Mouse (Mus musculus): ENCODE measurements around the gene Nfatc2ip. TPM values are rescaled to one million over a fixed set of nuclear protein-coding genes. Genes with fewer than 3 reads are reported as not detected.
A peak's percentile ranks its signal among the peaks of the same experiment; 100 is the strongest.

Gene Nfatc2ip
- 4.4 and 5.5 TPM in 2 replicates for polyA plus RNA-seq (2014; fragmentation: Nextera tagmentation; extraction: Ambion mirVana)

DNA sequence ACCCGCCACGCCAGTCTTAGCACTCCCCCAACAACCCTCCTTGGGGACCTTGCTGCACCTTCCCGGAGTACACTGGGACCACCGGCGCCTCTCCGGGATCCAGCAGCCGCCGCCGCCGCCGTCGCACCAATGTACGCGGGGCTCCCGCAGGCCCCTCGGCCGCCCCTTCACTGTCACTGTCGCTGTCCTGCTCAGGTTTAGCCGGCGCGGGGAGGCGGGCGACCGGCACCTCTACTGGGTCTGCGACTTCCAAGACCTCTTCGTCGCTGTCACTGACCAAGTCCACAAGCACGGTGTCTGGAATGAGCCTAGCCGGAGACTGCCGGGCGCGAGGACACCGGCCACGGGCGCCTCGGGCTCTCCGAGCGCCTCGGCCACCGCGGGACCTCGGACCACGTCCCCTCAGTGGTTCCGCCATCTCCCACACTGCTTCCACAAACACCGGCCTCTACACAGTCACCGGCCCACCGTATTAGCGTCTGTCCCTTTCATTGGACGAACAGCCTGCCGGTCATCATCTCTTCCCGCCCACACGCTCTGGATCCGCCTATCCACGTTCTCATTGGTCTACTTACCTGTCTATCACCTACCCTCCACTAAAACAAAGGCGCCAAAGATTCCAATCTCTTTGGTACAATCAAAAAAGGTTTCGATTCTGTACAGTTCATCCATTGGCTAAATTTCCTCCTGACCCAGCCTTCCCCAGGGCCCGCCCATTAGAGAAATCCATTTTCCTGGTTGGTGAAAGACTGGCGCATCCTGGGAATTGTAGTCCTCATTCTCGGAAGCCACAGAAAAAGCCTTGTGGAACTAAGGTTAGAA is at the start of gene Nfatc2ip:
TSS of gene Nfatc2ip (minus strand) at position 440 of the 822 bp plus-strand sequence.
- no peaks in the 10 kb centered on the region for H3K36me3 ChIP-seq (ENCODE audit: control insufficient read depth, insufficient read depth, low read length)
- peak within 1 kb of the TSS; percentile 89 for H3K4me3 ChIP-seq (ENCODE audit: low read depth, low read length)
- peaks cover 4% of the 10 kb centered on the region; the same call in 1 of the 2 replicates for H3K4me1 ChIP-seq (ENCODE audit: control insufficient read depth, insufficient read depth, low read length)
- DNase-seq (ENCODE audit: low spot score) (peak; percentile 96), ATAC-seq (ENCODE audit: insufficient read depth, low FRiP score, low TSS enrichment) (peak; percentile 100)
- H3K27me3 ChIP-seq (ENCODE audit: control insufficient read depth, insufficient read depth, low read length) = no peaks in the 10 kb centered on the region; the same call in 1 of the 2 replicates
- H3K9ac ChIP-seq (ENCODE audit: low read length) = peak within 1 kb of the TSS; percentile 72
- no peaks in the 10 kb centered on the region for H3K9me3 ChIP-seq (ENCODE audit: control insufficient read depth, low read length)
- 0 out of 2 replicates have a peak within 1 kb of the TSS, but pooled peaks have one; percentile 39 for H3K27ac ChIP-seq (ENCODE audit: low read depth, low read length)
- WGBS = under 1% methylated on average over 59 of the region's 59 CpGs
- H3K4me2 ChIP-seq (ENCODE audit: low read depth) = peak within 1 kb of the TSS; percentile 76

DNA sequence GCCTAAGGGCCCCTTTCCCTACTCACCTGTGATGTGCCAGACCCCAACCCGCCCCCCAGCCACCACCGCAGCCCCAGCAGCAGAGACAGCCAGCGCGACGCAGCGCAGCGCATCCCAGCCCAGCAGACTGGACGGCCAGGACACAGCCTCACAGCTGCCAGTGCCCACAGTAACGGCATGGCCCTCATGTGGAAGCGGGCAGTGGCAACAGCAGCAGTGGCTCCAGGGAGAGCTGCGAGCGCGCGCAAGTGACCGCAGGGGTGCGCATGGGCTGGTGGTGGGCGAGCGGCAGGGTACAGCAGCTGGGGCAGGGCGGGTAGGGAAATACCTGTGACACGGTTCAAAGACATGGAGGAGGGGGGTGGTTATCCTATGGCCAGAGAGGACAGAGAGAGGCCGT is 49.7 kb upstream of the Nfatc2ip start:
- DNase-seq (ENCODE audit: low spot score) (no peak), ATAC-seq (ENCODE audit: insufficient read depth, low FRiP score, low TSS enrichment) (no peak)
- WGBS = 94% methylated on average over 20 of the region's 21 CpGs
- Histone ChIP-seq H3K27me3 (ENCODE audit: control insufficient read depth, insufficient read depth, low read length) (no peaks in the 10 kb centered on the region), H3K27ac (ENCODE audit: low read depth, low read length) (no peak overlapping the region), H3K9me3 (ENCODE audit: control insufficient read depth, low read length) (no peaks in the 10 kb centered on the region), H3K4me3 (ENCODE audit: low read depth, low read length) (no peak overlapping the region), H3K36me3 (ENCODE audit: control insufficient read depth, insufficient read depth, low read length) (peaks cover 4% of the 10 kb centered on the region; the same call in 1 of the 2 replicates), H3K9ac (ENCODE audit: low read length) (no peak overlapping the region; the same call in 1 of the 2 replicates), H3K4me1 (ENCODE audit: control insufficient read depth, insufficient read depth, low read length) (no peaks in the 10 kb centered on the region), H3K4me2 (ENCODE audit: low read depth) (no peak overlapping the region)

DNA sequence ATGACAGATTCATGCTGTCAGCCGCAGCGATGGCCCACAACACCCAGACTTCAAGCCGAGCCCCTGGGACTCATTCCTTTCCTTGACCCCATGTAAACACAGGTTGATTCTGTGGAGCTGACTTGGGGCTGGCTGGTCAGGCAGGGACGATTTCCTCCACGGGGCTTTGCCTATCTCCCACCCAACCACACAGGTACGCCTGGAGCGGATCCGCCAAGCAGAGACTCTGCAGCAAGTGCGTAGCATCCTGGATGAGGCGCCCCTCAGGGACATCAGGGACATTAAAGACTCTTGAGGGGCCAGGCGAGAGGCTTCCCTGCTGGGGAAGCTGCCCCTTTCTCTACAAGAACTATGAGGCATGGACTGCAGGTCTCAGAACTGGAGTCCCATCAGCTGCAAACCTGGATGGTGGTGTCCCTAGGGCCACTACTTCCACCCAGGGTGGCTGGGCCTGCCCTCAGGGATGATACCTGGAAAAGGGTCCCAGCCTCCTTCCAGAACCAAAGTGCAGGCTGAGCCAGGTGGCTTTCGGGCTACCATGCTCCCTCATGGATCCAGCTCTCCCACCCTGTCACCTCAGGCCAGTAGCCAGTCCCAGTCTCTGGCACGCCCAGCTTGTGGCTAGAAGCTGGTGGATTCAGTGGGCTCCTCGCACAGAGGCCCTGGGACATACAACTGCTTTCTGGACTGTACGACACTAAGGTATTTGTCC is 48.7 kb upstream of the Nfatc2ip start:
- Histone ChIP-seq H3K36me3 (ENCODE audit: control insufficient read depth, insufficient read depth, low read length) (peaks cover 4% of the 10 kb centered on the region; the same call in 1 of the 2 replicates), H3K9ac (ENCODE audit: low read length) (no peak overlapping the region), H3K27ac (ENCODE audit: low read depth, low read length) (no peak overlapping the region), H3K4me3 (ENCODE audit: low read depth, low read length) (no peak overlapping the region), H3K9me3 (ENCODE audit: control insufficient read depth, low read length) (no peaks in the 10 kb centered on the region), H3K4me2 (ENCODE audit: low read depth) (no peak overlapping the region), H3K27me3 (ENCODE audit: control insufficient read depth, insufficient read depth, low read length) (no peaks in the 10 kb centered on the region), H3K4me1 (ENCODE audit: control insufficient read depth, insufficient read depth, low read length) (no peaks in the 10 kb centered on the region)
- DNase-seq (ENCODE audit: low spot score) (no peak), ATAC-seq (ENCODE audit: insufficient read depth, low FRiP score, low TSS enrichment) (no peak)
- WGBS = 91% methylated on average over 15 of the region's 15 CpGs

DNA sequence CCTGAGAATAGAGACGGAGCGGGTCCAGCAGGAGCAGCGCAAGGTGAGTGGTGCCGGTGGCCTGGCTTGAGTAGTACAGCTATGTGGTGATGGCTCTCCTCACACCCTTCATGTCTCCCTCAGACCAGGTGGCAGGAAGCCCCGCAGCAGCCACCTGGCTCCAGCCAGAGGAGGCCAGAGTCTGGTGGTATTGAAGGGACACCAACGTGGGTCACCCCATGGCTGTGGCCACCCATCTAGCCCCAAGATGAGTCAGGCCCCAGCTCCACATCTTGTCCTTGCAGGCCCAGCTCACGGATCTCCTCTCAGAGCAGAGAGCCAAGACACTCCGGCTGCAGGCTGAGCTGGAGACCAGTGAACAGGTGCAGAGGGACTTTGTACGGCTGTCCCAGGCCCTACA is 48.0 kb upstream of the Nfatc2ip start:
- Histone ChIP-seq H3K9me3 (ENCODE audit: control insufficient read depth, low read length) (no peaks in the 10 kb centered on the region), H3K27ac (ENCODE audit: low read depth, low read length) (no peak overlapping the region), H3K4me3 (ENCODE audit: low read depth, low read length) (no peak overlapping the region), H3K27me3 (ENCODE audit: control insufficient read depth, insufficient read depth, low read length) (no peaks in the 10 kb centered on the region), H3K9ac (ENCODE audit: low read length) (no peak overlapping the region), H3K4me2 (ENCODE audit: low read depth) (no peak overlapping the region), H3K4me1 (ENCODE audit: control insufficient read depth, insufficient read depth, low read length) (no peaks in the 10 kb centered on the region), H3K36me3 (ENCODE audit: control insufficient read depth, insufficient read depth, low read length) (peaks cover 4% of the 10 kb centered on the region; the same call in 1 of the 2 replicates)
- WGBS = 86% methylated on average over 9 of the region's 9 CpGs
- ATAC-seq (ENCODE audit: insufficient read depth, low FRiP score, low TSS enrichment) (no peak), DNase-seq (ENCODE audit: low spot score) (no peak)

DNA sequence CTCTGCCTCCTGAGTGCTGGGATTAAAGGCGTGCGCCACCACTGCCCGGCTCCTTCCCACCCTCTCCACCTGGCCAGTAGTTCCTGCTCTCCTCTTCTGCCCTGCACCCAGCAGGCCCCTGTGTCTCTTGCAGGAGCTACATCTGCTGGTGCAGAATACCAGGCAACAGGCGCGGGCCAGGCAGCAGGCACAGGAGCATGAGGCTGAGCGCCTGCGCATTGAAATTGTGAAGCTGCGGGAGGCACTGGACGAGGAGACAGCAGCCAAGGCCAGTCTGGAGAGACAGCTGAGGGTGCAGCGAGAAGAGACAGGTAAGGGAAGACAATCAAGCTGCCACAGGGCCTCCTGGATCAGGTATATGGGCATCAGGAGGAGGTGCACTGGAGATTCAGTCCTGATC is 47.5 kb upstream of the Nfatc2ip start:
- Histone ChIP-seq H3K4me2 (ENCODE audit: low read depth) (no peak overlapping the region), H3K36me3 (ENCODE audit: control insufficient read depth, insufficient read depth, low read length) (peaks cover 4% of the 10 kb centered on the region; the same call in 1 of the 2 replicates), H3K4me1 (ENCODE audit: control insufficient read depth, insufficient read depth, low read length) (no peaks in the 10 kb centered on the region), H3K27me3 (ENCODE audit: control insufficient read depth, insufficient read depth, low read length) (no peaks in the 10 kb centered on the region), H3K4me3 (ENCODE audit: low read depth, low read length) (no peak overlapping the region), H3K27ac (ENCODE audit: low read depth, low read length) (no peak overlapping the region), H3K9me3 (ENCODE audit: control insufficient read depth, low read length) (no peaks in the 10 kb centered on the region), H3K9ac (ENCODE audit: low read length) (no peak overlapping the region)
- 93% methylated on average over 10 of the region's 10 CpGs for WGBS
- no peak for ATAC-seq (ENCODE audit: insufficient read depth, low FRiP score, low TSS enrichment)
- DNase-seq (ENCODE audit: low spot score) = no peak

DNA sequence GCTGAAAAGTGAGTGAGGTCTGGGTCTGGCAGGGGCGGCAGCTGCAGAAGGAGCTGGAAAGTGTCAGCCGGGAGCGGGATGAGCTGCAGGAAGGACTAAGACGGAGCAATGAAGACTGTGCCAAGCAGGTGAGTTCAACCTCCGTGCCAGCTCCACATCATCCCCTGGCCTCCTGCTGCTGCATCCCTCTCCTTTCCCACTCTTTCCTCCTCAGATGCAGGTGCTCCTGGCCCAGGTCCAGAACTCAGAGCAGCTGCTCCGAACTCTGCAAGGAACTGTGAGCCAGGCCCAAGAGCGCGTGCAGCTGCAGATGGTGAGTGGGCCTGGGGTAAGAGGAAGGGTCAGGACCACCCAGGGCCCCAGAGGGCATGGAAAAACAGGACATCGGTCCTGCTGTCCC is 43.6 kb upstream of the Nfatc2ip start:
- WGBS = 85% methylated on average over 9 of the region's 9 CpGs
- no peak overlapping the region for H3K4me3 ChIP-seq (ENCODE audit: low read depth, low read length)
- no peaks in the 10 kb centered on the region for H3K9me3 ChIP-seq (ENCODE audit: control insufficient read depth, low read length)
- no peak overlapping the region for H3K27ac ChIP-seq (ENCODE audit: low read depth, low read length)
- ATAC-seq (ENCODE audit: insufficient read depth, low FRiP score, low TSS enrichment) (no peak), DNase-seq (ENCODE audit: low spot score) (no peak)
- H3K4me2 ChIP-seq (ENCODE audit: low read depth) = no peak overlapping the region
- no peak overlapping the region for H3K9ac ChIP-seq (ENCODE audit: low read length)
- H3K4me1 ChIP-seq (ENCODE audit: control insufficient read depth, insufficient read depth, low read length) = no peaks in the 10 kb centered on the region
- 0 out of 2 replicates have a peak, but pooled peaks cover 2% of the 10 kb centered on the region for H3K36me3 ChIP-seq (ENCODE audit: control insufficient read depth, insufficient read depth, low read length)
- H3K27me3 ChIP-seq (ENCODE audit: control insufficient read depth, insufficient read depth, low read length) = no peaks in the 10 kb centered on the region

DNA sequence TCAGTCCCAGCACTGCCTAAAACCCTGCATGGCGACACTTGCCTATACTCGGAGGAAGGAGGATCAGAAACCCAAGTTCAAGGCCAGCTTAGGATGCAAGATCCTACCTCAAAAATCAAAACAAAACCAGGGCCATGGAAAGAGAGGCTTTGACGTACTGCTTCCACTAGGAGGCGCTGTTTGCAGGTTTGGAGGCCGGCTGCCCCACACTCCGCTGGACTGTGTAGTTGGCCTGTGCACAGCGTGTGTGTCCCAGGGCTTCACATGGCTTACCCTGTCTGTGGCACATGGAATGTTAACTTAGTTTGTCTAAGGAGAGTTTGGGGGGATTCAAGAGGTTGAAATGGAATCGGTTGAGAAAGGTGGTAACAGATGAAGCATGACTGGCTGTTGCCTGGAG is 40.3 kb upstream of the Nfatc2ip start:
- Histone ChIP-seq H3K9me3 (ENCODE audit: control insufficient read depth, low read length) (no peaks in the 10 kb centered on the region), H3K4me3 (ENCODE audit: low read depth, low read length) (no peak overlapping the region), H3K4me1 (ENCODE audit: control insufficient read depth, insufficient read depth, low read length) (no peaks in the 10 kb centered on the region), H3K36me3 (ENCODE audit: control insufficient read depth, insufficient read depth, low read length) (no peaks in the 10 kb centered on the region), H3K27ac (ENCODE audit: low read depth, low read length) (no peak overlapping the region), H3K9ac (ENCODE audit: low read length) (no peak overlapping the region), H3K27me3 (ENCODE audit: control insufficient read depth, insufficient read depth, low read length) (no peaks in the 10 kb centered on the region), H3K4me2 (ENCODE audit: low read depth) (no peak overlapping the region)
- DNase-seq (ENCODE audit: low spot score) (peak; percentile 76), ATAC-seq (ENCODE audit: insufficient read depth, low FRiP score, low TSS enrichment) (no peak)
- 23% methylated on average over 8 of the region's 8 CpGs for WGBS

DNA sequence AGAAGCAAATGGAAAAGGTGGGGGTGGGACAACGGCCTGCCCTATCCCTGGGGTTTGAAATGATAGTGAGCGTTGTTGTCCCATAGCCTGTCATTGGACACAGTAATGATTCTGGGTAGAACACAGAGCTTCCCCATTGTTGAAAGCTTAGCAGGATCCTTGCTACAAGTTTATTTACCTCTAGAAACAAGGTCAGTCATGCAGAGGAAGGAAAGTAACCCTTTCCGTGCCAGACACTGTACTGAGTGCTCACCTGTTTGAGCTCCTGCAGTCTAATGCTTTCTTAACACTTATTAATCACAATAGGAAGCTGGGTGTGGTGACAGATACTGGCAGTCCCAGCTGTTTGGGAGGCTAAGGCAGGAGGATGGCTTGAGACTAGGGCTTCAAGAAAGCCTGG is 39.3 kb upstream of the Nfatc2ip start:
- Histone ChIP-seq H3K4me2 (ENCODE audit: low read depth) (no peak overlapping the region), H3K9me3 (ENCODE audit: control insufficient read depth, low read length) (no peaks in the 10 kb centered on the region), H3K27me3 (ENCODE audit: control insufficient read depth, insufficient read depth, low read length) (no peaks in the 10 kb centered on the region), H3K4me3 (ENCODE audit: low read depth, low read length) (no peak overlapping the region), H3K4me1 (ENCODE audit: control insufficient read depth, insufficient read depth, low read length) (no peaks in the 10 kb centered on the region), H3K36me3 (ENCODE audit: control insufficient read depth, insufficient read depth, low read length) (no peaks in the 10 kb centered on the region), H3K27ac (ENCODE audit: low read depth, low read length) (no peak overlapping the region), H3K9ac (ENCODE audit: low read length) (no peak overlapping the region)
- 92% methylated on average over 3 of the region's 3 CpGs for WGBS
- DNase-seq (ENCODE audit: low spot score) (no peak), ATAC-seq (ENCODE audit: insufficient read depth, low FRiP score, low TSS enrichment) (no peak)

Data from neural tube, embryonic 11.5 days (tissue).